Mouse (Mus musculus) heart, adult 2 months (tissue): ENCODE data around the gene Pmf1. TPM values are rescaled to one million over a fixed set of nuclear protein-coding genes. Genes with fewer than 3 reads are reported as not detected.

Experiments
- DNase-seq, 2 experiments: peaks; one replicate each; pipeline ENCODE4 v3.0.0; 2021
- H3K27ac ChIP-seq: fragments of 200-600 bp; 2 replicates; pipeline ENCODE4 v1.8.1; 2022
- H3K27me3 ChIP-seq: fragments of 200-500 bp; 2 replicates; pipeline ENCODE4 v1.6.1; 2012; ENCODE audit warnings: mild to moderate bottlenecking, low read length, inconsistent platforms, mixed read lengths; ENCODE audit not compliant: control insufficient read depth, insufficient read depth
- H3K36me3 ChIP-seq: fragments of 200-500 bp; 2 replicates; pipeline ENCODE4 v1.6.1; 2012; ENCODE audit warnings: low read length, inconsistent platforms; ENCODE audit not compliant: control insufficient read depth, insufficient read depth
- H3K4me1 ChIP-seq: fragments of 200-500 bp; 2 replicates; pipeline ENCODE4 v1.6.1; 2011; ENCODE audit warnings: low read length; ENCODE audit not compliant: control insufficient read depth, insufficient read depth
- H3K4me3 ChIP-seq: fragments of 200-600 bp; 2 replicates; pipeline ENCODE4 v1.8.1; 2022
- H3K79me2 ChIP-seq: fragments of 200-500 bp; replicated peaks from 2 replicates; pipeline ENCODE4 v1.6.1; 2012; ENCODE audit warnings: mild to moderate bottlenecking, inconsistent platforms, low read length, moderate library complexity, mixed read lengths; ENCODE audit not compliant: control insufficient read depth, insufficient read depth
- H3K9ac ChIP-seq: fragments of 200-500 bp; 2 replicates; pipeline ENCODE4 v1.6.1; 2012; ENCODE audit warnings: low read depth, mild to moderate bottlenecking, control low read depth, inconsistent platforms, low read length, mixed read lengths
- CTCF ChIP-seq: fragments of 200-600 bp; IDR thresholded peaks from 2 replicates; pipeline ENCODE4 v1.8.1; 2022; ENCODE audit warnings: antibody characterized with exemption, mild to moderate bottlenecking, moderate library complexity
- EP300 ChIP-seq: fragments of 200-500 bp; IDR thresholded peaks from 2 replicates; pipeline ENCODE4 v1.6.1; 2011; ENCODE audit warnings: low read depth, low read length, control low read depth; ENCODE audit not compliant: insufficient read depth
- POLR2A ChIP-seq: fragments of 200-500 bp; IDR thresholded peaks from 2 replicates; pipeline ENCODE4 v1.6.1; 2011; ENCODE audit warnings: mild to moderate bottlenecking, low read depth, low read length, control low read depth; ENCODE audit not compliant: insufficient read depth
- WGBS: fragments of 180-500 bp; shearing (Covaris S2); methylation state at CpG from one replicate; pipeline ENCODE4 v1.1.7; 2018; 5-methylcytosine and 5-hydroxymethylcytosine counted together
- intact Hi-C: fragments of 180-260 bp; cut with DNase I; formaldehyde crosslinking; loops from one replicate; pipeline ENCODE4 v1.15.1; 2025
- polyA plus RNA-seq: library from polyadenylated mRNA; depleted of rRNA; stranded (reverse); fragments of >200 nt; gene quantifications from 2 replicates; pipeline ENCODE4 v1.2.3, GENCODE M21; 2012
- total RNA-seq, 2 experiments: library from RNA; stranded (reverse); gene quantifications; 2 replicates each; pipeline ENCODE4 v1.2.3; 2021

Gene Pmf1
- total and polyA plus RNA-seq, 3 experiments = 12.4 to 22.3 (median 15.9) TPM

DNA sequence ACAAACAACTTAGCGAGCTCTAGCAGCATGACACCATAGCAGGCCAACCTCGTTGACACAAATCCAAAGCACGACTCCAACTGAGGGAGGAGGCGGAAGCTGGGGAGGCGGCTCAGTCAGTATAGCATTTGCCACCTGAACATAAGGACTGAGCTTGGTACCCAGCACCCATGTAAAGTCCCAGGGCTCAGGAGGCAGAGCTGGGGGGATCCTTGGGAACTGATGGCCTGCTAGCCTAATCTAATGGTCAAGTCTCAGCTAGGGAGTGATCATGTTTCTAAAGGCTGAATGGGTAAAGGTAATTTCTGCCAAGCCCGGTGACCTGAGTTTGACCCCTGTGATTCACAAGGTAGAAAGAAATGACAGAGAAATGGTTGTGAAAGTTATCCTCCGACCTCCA is 2.6 kb downstream of the Pmf1 start:
- Histone ChIP-seq H3K9ac (no peak overlapping the region), H3K27ac (no peak overlapping the region)

DNA sequence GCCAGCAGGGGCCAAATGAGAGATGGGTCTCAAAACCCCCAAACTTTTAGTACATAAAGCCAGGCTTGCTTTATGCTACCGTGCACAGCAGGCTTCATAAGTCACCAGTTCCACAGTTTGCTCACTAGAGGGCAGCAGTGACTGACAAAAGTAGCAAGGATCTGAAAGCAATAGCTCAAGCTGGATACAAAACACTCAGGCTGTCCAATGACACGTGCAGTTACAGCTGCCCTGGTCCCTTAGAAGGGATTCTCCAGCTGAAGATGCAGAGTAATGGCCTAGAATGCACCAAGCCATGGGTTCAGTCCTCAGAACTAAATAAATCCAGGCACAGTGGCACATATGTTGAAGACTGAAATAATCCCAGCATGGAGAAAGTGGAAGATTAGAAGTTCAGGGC is 3.0 kb downstream of the Pmf1 start:
- intact Hi-C loops = loop anchor here (1.0 to 2.0 kb wide), 2 partner anchors 60 to 120 kb away; no protein-coding TSS in a partner anchor
- Histone ChIP-seq H3K79me2 (no peaks in the 10 kb centered on the region), H3K9ac (no peak overlapping the region), H3K4me1 (peaks cover 2% of the 10 kb centered on the region; the same call in 1 of the 2 replicates), H3K27ac (no peak overlapping the region), H3K27me3 (no peaks in the 10 kb centered on the region), H3K4me3 (no peak overlapping the region), H3K36me3 (no peaks in the 10 kb centered on the region)
- DNase-seq = peak; percentile 54 to 63
- 0% methylated on average over 2 of the region's 2 CpGs for WGBS
- peak; percentile 91 for TF ChIP-seq EP300
- TF ChIP-seq CTCF = peak; percentile 95
- no peak for TF ChIP-seq POLR2A

More for the DNA sequence above, 2.6 kb downstream of the Pmf1 start:
- DNase-seq = no peak
- Histone ChIP-seq H3K36me3 (no peaks in the 10 kb centered on the region), H3K4me3 (no peak overlapping the region), H3K27me3 (no peaks in the 10 kb centered on the region), H3K4me1 (peaks cover 2% of the 10 kb centered on the region; the same call in 1 of the 2 replicates), H3K79me2 (no peaks in the 10 kb centered on the region)
- TF ChIP-seq CTCF (no peak), EP300 (no peak), POLR2A (no peak)
- intact Hi-C loops = loop anchor here (1.0 to 2.0 kb wide), 2 partner anchors 60 to 119 kb away; no protein-coding TSS in a partner anchor
- 58% methylated on average over 7 of the region's 7 CpGs for WGBS

DNA sequence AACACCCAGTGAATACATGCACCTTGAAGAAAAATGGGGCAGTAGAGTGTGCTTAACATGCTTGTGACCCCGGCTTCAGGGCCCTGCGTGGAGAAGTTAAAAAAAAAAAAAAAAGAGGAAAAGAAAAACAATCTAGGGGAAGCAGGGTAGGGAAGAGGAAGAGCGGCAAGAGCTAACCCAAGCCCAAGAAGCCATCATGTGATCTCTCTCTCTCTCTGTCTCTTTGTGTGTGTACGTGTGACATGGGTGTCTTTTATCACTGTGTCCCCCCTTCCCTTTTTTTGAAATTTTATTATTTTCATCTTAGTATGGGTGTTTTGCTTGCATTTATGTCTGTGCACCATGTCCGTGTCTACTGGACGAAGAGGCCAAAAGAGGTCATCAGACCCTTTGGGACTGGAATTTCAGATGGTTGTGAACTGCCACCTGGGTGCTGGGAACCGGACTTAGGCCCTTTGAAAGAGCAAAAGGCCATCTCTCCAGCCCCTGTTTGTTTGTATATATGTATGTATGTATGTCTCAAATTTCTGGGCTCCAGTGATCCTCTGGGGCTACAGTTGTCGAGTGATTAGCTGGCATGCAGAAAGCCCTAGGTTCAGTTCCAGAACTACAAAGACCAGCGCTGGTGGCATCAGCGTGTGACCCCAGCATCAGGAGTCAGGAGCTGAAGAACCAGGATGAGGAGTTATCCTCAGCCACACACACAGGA is 6.5 kb downstream of the Pmf1 start:
- no peak for TF ChIP-seq POLR2A
- no peak for TF ChIP-seq CTCF
- TF ChIP-seq EP300 = no peak
- 84% methylated on average over 10 of the region's 10 CpGs for WGBS
- Histone ChIP-seq H3K27ac (no peak overlapping the region), H3K9ac (no peak overlapping the region), H3K4me1 (no peaks in the 10 kb centered on the region), H3K36me3 (no peaks in the 10 kb centered on the region), H3K27me3 (no peaks in the 10 kb centered on the region), H3K4me3 (no peak overlapping the region), H3K79me2 (no peaks in the 10 kb centered on the region)
- intact Hi-C loops = loop anchor here (1.0 kb wide), 1 partner anchor 62 kb away; no protein-coding TSS in a partner anchor
- no peak for DNase-seq

DNA sequence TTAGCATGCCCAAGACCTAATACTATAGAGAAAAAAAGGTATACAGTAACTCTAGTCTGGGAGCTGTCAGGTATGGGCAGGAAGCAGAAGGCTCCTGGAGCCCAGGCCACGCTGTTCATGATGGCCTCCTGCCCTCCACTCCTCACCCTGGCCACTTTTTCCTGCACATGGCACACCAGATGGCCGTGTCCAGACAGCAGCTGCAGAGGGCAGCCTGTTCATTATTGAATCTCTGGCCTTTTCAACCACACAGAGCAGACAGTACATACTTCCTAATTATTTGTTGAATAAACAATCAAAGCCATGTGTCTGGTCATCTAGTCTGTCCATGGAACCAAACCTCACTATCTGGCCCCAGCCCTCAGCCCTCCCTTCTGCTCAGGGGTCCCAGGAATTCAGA is 11.5 kb downstream of the Pmf1 start:
- Histone ChIP-seq H3K79me2 (no peaks in the 10 kb centered on the region), H3K36me3 (no peaks in the 10 kb centered on the region), H3K4me3 (no peak overlapping the region), H3K27me3 (no peaks in the 10 kb centered on the region), H3K27ac (no peak overlapping the region), H3K9ac (no peak overlapping the region), H3K4me1 (no peaks in the 10 kb centered on the region)
- intact Hi-C loops = no loop called here
- no peak for DNase-seq
- WGBS = 86% methylated on average over 2 of the region's 2 CpGs
- no peak for TF ChIP-seq EP300
- TF ChIP-seq POLR2A = no peak
- no peak for TF ChIP-seq CTCF

DNA sequence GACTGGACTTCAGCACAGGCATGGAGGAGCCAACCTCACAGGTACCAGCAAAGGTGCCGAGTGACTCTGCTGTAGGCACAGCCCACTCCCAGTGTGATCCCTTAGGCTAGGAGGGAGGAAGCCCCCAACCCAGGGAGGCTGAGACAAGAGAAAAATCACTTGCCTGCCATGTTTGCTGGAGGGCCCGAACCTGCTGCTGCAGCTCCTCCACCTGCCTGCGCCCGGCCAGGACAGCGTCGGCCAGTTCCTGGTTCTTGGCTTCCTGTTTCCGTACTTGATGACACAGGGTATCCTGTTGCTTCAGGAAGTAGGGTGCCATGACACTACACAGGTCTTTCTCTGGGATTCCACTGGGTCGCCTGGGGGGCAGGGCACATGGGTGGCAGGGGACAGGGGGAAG is 14.4 kb downstream of the Pmf1 start:
- Histone ChIP-seq H3K27me3 (no peaks in the 10 kb centered on the region), H3K4me3 (no peak overlapping the region), H3K27ac (no peak overlapping the region), H3K4me1 (no peaks in the 10 kb centered on the region), H3K36me3 (no peaks in the 10 kb centered on the region), H3K79me2 (no peaks in the 10 kb centered on the region), H3K9ac (no peak overlapping the region)
- 77% methylated on average over 8 of the region's 8 CpGs for WGBS
- intact Hi-C loops = no loop called here
- TF ChIP-seq CTCF = no peak
- no peak for TF ChIP-seq EP300
- no peak for TF ChIP-seq POLR2A
- no peak for DNase-seq

DNA sequence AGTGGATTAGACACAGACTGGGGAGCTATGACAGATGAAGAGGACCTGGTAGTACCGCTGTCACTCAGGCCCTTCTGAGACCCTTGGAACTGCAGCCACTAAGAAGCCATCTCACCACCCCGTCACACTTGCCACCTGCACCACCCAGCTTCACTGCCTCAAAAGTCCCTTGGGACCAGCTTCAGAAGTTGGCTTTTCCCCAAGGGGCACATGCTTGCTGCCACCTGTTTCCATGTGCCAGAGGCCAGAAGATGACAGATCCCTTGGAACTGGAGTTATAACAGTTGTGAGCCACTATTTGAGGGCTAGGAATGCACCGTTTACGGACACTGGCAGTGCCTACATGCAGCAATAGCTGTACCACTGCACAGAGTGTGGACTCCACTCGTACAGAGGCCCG is 14.8 kb downstream of the Pmf1 start:
- Histone ChIP-seq H3K27ac (no peak overlapping the region), H3K36me3 (no peaks in the 10 kb centered on the region), H3K4me1 (no peaks in the 10 kb centered on the region), H3K9ac (no peak overlapping the region), H3K79me2 (no peaks in the 10 kb centered on the region), H3K4me3 (no peak overlapping the region), H3K27me3 (no peaks in the 10 kb centered on the region)
- TF ChIP-seq CTCF (no peak), EP300 (no peak), POLR2A (no peak)
- WGBS = 97% methylated on average over 6 of the region's 6 CpGs
- intact Hi-C loops = no loop called here
- no peak for DNase-seq
